Mouse (Mus musculus): ENCODE measurements around the gene Reln.

Gene Reln

DNA sequence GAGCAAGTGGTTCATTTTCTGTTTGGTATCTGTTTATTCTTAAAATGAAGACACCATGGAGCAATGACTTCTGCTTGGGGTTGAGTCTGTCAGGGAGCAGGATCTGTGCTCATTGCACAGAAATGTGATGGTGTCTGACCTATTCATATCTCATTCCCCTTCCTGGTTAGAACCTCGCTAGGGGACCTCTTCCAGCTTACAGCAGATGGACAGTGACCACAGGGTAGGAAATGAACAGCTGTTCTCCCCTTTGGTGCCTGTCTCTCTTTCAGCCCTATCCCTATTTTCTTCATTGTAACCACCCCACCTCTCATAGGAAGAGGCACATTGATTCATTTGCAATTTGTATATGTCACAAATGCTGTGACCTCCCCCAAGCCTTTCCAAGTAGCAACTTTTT is 225.2 kb downstream of the Reln start:
- in situ Hi-C loops (cut with MseI, MboI), result no loop called here

DNA sequence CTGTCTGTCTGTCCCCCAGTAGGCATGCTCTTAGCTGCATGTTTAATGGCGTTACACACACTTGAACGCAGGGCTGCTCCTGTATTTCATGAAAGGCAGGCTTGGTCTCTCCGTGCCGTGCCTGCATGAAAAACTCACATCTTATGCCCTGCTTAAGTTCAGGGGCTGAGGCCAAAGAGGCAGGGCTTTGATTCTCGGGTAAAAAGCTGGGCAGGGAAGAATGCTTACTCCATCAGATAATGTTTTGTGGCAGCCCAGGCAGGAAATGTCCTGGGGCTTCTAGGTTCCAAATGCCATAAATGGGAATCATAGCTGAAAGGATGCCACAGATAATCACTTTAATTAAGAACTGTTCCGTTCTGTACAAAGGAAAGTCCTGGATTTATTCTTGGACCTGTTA is 226.0 kb downstream of the Reln start:
- in situ Hi-C loops (cut with MseI, MboI), result no loop called here

DNA sequence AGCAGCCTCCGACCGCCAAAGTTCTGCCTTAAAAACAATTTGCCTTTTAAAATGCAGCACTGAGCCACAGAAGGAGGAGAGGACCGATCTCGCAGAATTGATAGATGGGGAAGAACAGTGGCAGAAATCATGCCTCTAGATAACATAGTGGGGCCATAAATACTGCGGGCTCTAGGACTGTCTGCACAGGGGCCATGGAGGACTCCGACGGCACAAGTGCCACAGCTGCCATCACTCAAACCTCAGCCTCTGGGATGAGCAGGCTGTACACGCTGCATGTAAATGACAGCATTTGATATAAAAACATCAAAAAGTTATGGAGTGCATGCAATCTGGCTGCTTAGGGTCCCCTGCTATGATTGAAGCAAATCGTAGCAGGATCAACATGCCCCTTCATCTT is 227.6 kb downstream of the Reln start:
- in situ Hi-C loops (cut with MseI, MboI), result no loop called here

DNA sequence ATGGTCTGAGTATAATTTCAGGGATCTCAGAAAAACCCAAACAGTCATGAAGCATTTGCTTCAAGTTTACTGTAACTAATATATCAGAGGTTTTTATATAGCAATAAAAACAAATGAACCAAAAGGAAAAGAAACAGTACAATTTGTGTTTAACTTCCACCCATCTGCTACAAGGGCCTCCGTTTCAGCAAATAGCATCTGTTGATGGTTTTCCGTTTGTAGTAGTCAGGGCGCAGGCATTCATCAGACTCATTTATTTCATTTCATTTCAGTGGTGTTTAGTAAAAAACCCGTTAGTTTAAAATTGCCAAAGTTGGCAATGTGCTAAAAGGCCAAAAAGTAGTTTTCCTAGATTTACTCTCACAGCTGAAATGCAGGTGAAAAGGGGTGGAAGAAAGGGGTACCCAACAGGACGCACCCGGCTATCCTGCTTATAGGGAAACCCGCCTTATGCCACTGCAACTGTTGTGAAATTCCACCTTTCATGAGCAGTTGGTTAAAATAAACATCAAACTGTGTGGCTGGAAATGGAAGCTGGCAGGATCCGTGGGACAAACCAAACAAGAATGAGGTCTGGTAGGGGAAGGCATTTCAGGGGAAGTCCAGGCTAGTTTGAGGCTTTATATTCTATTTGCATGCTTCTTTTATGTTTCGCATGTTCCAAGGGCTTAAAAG is 237.6 kb downstream of the Reln start:
- in situ Hi-C loops (cut with MseI, MboI), result no loop called here

DNA sequence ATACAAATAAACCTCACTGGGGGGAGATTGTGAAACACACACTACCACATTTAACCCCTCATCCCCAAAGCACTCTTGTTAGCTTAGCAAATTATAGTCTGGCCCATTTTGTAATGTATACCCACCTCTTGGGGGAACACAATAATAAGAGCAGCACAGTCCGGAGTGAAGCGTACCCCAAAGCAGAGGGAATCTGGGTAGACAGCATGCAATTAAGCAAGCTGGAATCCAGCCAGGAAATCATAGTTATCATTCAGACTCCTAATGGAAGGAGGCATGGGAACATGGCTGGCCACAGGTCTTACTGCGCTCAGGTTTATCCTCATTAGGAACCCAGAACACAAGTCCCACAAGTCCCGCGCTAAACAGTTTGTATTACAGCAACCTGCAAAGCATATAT is 249.5 kb downstream of the Reln start:
- in situ Hi-C loops (cut with MseI, MboI), result no loop called here

DNA sequence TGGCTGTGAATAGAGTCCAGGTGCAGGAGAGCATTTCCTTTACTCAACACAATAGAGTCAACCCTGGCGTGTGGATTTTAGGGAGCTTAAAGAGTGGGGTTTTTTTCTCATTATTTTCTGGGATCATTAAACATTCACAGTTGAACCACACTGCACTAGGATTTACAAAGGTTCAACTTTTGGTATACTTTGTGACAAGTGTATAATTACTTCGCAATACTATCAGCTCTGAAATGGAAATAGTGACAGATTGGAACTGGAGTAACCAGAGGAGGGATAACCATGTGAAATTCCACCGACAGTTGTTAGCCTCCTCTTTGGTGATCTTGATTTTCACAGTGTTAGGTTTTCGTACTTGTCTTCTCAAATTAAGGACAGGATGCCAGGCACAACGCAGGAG is 250.5 kb downstream of the Reln start:
- in situ Hi-C loops (cut with MseI, MboI), result no loop called here

DNA sequence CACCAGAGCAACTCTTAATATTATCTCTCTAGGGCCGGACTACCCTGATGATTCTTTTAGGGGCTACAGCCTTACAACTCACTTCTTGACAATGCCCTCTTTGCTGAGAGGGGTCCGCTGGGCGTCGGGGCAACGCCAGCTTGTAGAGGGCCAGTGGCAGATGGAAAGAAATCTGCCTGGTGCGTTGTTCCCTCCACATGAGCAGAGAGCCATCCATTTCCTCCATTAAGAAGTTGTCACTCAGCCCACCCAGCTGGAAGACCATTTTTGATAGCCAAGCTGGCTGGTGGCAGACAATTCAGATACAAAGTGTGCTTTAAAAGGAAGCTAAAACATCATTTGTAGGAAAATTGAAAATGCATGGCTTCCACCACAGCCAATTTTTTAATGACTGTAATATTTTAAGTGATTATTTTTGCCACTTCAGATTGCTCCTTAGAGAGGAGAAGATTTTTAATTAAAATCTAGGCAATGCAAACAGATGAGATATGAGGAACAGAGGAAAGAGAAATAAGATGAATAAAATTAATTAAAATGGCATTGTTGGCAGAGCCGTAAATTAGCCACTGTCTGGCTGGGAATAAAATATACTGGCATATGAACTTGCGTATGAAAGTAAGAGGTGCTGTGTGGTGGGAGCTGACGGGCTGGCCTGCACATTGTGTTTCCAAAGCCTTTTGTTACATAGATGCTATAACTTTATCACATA is 251.2 kb downstream of the Reln start:
- in situ Hi-C loops (cut with MseI, MboI), result no loop called here

DNA sequence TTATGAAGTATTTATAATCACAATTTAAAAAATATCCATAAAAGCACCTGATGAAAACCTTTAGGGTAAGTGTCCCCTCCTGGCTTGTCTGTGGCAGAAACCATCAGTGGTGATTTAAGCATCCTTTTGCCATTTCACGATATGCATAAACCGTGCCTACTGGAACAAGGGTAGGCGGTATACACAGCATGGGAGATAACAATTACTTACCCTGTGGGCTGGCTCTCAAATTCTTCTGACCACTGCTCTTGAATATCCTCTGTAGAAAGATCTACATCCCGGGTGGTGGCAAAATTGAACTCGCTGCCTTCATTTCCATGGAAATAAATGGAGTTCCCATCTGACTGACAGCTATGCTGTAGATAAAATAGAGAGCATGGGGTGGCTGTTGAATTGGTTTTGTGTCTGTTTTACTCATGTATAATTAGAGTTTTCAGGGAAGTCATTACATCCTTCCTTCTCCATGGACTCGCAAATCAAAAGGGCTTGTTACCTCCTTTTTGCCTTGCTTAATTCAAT is 264.0 kb downstream of the Reln start:
- in situ Hi-C loops (cut with MseI, MboI), result no loop called here

DNA sequence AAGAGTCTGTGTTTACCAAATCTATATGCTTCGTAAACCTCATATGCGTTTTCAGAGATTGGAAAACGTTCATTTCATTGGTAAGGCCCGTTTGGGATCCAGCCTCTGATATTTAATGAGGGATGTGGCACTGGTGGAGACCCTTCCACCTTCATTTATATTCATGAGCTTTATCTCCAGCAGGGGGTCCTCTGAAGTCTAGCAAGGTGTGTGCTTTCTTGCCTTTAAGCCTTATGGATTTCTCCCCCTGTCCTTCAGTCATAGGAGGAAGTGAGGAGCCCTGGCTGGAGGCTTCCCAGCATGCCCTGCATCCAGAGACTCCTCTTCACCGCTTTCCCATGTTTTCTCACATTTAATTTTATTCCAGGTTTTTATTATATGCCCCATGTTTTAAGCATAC is 269.5 kb downstream of the Reln start:
- in situ Hi-C loops (cut with MseI, MboI), result no loop called here

DNA sequence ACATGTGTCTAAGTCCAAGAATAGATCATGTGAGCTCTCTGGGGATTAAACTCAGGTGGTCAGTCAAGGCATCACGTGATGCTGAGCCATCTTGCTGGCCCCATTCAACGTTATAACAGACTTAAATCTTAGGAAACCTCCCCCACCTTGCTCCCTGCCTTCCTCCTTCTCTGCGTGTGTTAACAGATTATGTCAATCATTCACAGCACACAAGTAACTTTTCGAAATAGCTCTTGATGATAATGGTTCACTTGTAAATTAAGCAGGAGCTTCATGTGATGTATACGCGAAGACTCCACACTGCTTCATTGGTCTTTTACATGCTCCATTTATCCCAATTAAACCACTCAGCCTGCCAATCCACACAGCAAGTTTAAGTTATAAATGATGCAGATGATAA is 271.9 kb downstream of the Reln start:
- in situ Hi-C loops (cut with MseI, MboI), result no loop called here

DNA sequence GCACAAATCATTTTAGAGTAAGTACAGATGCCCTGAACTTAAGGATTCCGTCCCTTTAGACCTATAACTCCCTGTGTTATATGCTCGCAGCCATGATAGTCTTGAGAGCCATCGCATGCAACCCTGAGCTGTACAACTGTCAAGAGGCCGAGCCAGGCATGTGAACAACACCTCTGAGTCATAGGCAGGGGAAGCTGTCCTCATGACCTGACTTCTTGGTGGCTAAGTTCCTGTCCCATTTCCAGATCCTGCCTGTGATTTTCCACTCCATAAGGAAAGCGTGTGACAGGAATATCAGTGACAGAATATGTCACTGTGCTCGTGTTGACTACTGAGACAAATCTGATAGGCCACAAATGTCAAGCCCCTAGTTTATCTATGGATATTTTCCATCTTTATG is 285.3 kb downstream of the Reln start:
- in situ Hi-C loops (cut with MseI, MboI), result no loop called here

DNA sequence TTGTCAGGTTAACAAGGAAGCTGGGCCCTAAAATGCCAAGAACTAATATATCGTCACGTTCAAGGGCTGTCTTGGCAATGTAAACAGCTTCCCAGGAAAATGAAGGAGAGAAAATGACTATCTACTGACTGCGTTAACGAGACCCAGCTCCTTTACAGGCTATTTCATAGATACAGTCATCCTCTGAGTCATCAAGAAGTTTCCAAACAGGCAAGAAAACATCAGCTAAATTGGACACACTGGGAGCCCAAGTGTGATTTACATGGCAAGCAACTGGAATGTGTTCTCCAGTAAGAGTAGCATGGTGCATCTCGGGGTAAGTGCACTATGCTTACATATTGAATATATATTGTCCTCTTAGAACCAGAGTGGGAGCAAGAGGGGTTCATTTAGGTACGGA is 302.7 kb downstream of the Reln start:
- in situ Hi-C loops (cut with MseI, MboI), result no loop called here

DNA sequence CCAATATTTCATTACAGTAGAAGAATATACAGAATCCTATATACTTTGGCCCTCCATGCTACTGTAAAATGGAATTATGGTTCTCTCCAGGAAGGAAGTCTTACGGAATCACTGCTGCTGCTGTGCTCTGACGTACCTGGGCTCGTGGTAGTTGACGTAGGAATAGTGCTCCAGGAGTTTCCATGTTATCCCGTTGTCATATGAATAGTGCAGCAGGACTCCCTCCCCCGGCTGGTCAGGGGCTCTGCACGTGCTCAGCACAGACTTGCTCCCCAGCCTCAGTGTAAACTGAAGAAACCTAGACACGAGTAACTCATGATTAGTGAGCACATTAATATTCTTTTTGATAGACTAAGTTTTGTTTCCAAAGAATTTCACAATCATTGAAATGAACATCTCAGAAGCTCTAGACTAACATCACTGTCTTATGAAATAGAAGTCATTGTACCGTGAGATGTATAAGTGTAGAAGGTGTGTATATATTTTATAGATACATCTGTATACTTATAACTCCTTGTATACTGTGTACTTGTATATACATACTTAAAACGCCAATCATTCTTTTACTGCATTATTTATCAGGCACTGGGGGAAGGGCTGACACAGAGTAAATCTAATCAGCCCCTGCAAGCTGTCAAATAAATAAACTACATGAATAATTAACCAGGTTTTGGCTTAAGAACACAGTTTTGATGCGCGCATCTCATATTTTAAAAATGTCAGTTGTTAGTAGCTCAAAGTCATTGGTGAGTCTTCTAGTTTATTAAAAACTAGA is 304.9 kb downstream of the Reln start:
- in situ Hi-C loops (cut with MseI, MboI), result no loop called here

DNA sequence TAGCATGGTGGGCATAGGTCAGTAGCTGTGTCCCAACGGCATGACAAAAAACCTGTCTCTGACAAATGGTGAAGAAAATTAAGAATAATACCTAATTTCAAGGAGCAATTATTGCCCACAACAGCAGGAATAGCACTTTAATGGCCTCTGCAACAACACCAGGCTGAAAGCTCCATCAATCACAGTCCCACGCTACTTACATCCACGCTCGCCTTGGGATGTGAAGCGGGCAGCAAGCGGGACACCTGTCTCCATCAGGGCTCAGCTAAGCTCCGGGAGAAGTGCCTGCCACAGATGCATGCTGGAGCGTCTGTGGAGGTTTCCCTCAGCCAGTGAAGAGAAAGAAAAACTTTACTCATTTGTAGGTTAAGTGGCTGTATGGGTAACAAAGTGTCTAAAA is 309.3 kb downstream of the Reln start:
- in situ Hi-C loops (cut with MseI, MboI), result no loop called here

DNA sequence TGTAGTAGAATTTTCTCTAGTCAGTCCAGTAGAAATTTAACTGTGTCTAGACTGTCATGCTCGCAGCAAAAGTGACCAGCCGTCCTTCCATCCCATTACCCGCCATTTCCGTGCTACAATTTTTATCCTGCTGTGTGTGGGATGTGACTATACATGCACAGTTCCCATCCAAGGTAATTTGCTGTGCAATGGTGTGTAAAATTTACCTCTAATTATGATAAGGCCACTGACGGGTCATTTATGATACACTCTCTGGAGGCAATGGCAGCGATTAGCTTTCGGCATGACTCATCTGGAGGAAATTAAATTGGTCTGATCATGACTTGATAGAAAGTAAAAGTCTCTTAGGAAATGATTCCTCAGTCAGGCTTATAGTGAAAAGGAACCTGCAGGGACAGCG is 311.5 kb downstream of the Reln start:
- in situ Hi-C loops (cut with MseI, MboI), result no loop called here

DNA sequence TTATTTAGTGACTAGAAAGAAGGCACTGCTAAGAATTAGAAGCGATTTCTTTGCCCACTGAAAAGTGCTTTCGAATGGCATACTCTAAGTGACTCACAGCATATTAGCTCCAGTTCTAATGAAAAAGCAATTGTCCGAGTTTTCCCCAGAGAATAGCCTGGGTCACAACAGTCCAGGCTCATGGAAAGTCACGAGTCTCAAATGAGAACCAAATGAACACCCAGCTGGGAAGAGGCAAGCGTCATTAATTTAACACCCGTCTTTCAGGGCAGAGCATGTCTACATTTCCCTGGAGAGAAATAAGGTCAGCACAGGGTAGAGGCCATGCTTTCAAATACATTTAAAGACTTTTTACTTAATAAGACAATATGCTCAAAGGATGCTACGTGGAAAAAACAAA is 312.8 kb downstream of the Reln start:
- in situ Hi-C loops (cut with MseI, MboI), result no loop called here

DNA sequence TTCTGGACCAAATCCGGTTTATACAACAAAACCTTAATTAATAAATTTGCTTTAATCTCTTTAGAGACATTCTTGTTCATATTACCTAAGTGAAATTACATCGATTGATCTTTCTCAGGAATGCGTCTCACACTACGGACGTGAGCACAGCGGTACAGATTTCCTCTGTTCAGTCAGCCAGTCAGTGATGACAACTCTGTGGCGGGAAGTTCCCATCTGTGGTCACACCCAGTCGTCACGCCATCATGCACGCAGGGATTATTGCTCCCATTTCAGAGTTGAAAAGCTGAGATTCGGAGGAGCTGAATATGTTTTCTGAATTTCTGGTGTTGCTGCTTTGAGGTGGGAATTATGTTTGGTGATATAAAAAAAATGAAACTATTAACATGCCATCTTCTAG is 316.1 kb downstream of the Reln start:
- in situ Hi-C loops (cut with MseI, MboI), result no loop called here

DNA sequence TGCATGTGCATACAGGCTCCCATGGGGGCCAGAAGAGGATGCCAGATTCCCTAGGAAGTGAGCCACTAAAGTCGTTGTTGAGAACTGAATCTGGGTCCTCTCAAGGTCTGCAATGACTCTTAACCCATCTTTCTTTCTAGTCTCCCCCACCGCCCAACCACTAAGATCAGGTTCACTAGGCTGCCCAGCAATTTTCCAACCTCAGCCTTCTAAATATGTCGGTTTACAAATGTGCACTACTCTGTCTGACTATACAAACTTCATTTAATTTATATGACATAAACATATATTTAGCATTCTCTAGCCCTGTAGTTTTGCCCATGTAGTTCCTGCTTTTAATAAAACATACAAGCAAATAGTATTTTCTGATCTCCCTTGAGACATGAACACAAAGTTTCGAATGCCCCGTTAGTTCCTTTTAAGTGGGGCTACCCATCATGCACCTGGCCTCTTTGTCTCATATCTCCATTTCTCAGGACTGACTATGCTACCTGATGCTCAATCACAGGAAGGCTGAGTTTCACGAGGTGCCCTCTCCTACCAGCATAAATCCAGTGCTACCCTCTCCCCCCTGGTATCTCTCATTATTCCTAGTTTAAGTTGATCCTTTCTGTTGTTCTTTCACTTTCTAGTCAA is 317.1 kb downstream of the Reln start:
- in situ Hi-C loops (cut with MseI, MboI), result no loop called here

DNA sequence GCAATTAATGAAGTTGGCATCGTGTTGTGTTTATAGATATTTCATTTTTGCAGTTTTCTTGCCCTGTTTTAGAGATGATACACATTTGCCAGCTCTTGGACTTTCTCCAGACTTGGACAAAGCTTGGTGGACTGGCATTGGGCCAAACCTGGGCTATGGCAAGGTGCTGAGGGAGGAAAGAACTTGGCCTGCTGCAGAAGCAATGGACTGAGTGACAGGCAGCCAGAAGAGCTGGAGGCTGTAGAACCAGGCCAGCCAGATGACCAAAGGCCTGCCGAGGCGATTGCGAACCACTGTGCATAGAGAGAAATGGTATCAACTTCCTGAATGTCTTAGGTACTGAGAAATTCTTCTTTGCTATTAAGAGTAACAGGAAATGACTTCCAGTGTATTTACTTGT is 318.8 kb downstream of the Reln start:
- in situ Hi-C loops (cut with MseI, MboI), result no loop called here

DNA sequence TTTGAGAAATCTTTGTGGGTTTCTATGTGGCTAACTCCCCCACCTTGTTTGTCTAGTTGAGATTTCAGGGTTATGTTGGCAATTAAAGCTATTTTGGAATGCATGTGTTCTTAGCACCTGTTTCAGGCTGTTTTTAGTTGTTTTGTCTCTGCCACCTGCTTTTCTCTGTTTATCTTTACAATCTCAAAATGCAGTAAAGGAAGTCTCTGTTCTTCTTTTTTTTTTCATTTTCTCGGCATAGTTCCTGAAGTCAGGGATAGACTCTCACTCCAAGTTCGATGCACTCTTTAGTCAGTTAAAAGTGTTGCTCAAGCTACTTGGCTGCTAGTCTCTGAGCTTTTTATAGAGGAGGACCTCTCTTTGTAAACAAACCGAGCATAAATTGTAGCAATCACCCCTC is 320.4 kb downstream of the Reln start:
- in situ Hi-C loops (cut with MseI, MboI), result no loop called here

DNA sequence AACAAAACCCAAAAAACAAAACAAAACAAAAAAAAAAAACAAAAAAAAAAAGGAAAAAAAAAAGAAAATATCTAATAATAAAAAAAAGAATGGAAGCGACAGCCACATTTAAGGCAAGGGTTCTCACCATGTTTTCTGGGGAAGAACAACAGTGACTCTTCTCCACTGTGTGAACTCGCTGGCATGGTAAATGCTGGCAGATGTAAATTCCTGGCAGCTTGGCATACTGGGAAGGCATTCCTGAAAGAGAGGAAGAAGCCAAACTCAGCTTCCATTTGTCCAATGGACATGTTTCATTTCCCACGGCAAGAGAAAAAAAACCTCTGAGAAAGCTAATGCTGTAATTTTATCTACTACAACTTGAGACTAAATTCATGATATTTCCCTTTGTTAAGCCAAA is 326.6 kb downstream of the Reln start:
- in situ Hi-C loops (cut with MseI, MboI), result no loop called here

DNA sequence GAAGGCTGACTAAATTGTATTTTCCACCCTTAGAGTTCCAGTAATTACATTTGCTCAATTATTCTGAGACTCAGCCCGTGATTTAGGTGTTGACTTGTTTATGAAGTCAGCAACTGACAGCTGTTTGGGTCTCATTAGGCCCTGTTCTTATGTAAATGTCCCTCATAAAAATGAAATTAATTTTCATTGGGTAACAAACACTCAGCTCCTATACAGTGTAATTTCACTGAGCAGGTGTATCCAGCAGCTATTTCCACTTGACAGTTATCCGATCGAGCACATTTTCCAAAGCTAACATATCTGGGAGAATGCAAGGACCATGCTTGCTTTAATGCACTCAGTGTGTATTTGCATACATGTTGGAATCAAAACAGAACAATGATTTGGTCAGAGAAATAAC is 330.0 kb downstream of the Reln start:
- in situ Hi-C loops (cut with MseI, MboI), result no loop called here

All from mouse trophoblast stem cell (cell line).